Mouse (Mus musculus) small intestine, adult 2 months (tissue): ENCODE measurements around the gene Zfp459. TPM values are rescaled to one million over a fixed set of nuclear protein-coding genes. Genes with fewer than 3 reads are reported as not detected.

ENCODE experiments used
- H3K27ac ChIP-seq: fragments of 200-500 bp; 2 replicates; pipeline ENCODE4 v1.5.1; 2012; ENCODE audit warnings: low read depth, low read length, control low read depth, inconsistent platforms; ENCODE audit not compliant: insufficient read depth
- H3K27me3 ChIP-seq: fragments of 200-500 bp; 2 replicates; pipeline ENCODE4 v1.6.1; 2012; ENCODE audit warnings: mild to moderate bottlenecking, moderate library complexity, low read length, inconsistent platforms; ENCODE audit not compliant: control insufficient read depth, insufficient read depth
- H3K36me3 ChIP-seq: fragments of 200-500 bp; 2 replicates; pipeline ENCODE4 v1.6.1; 2012; ENCODE audit warnings: mild to moderate bottlenecking, low read length, control low read depth, inconsistent platforms; ENCODE audit not compliant: control insufficient read depth, insufficient read depth
- H3K4me1 ChIP-seq: fragments of 200-500 bp; 2 replicates; pipeline ENCODE4 v1.6.1; 2012; ENCODE audit warnings: low read length, inconsistent platforms, mixed read lengths; ENCODE audit not compliant: control insufficient read depth, insufficient read depth, insufficient read length
- H3K4me3 ChIP-seq: fragments of 200-500 bp; 2 replicates; pipeline ENCODE4 v1.5.1; 2012; ENCODE audit warnings: low read depth, mild to moderate bottlenecking, control low read depth, inconsistent platforms, low read length, moderate library complexity
- CTCF ChIP-seq: fragments of 200-500 bp; IDR thresholded peaks from 2 replicates; pipeline ENCODE4 v1.5.1; 2012; ENCODE audit warnings: low read depth, mild to moderate bottlenecking, control low read depth, inconsistent platforms, low read length, moderate library complexity, mixed read lengths; ENCODE audit not compliant: insufficient replicate concordance, insufficient read length; ENCODE audit errors: extremely low read depth
- WGBS: fragments of 180-500 bp; shearing (Covaris S2); methylation state at CpG from one replicate; pipeline ENCODE4 v1.1.7; 2018; 5-methylcytosine and 5-hydroxymethylcytosine counted together
- polyA plus RNA-seq: library from polyadenylated mRNA; depleted of rRNA; stranded (reverse); fragments of >200 nt; gene quantifications from 2 replicates; pipeline ENCODE4 v1.2.3, GENCODE M21; 2012; rRNA removed

Zfp459 gene
- polyA plus RNA-seq, 1 experiment: 0.11 TPM

- WGBS: 1% methylated on average over 15 of the region's 15 CpGs
These were observed 61.0 kb downstream of the Zfp459 start, which contains the start of the genes Gm28044 and Zfp953 for GRCm38 (mm10) chr13:67360131-67360744. TSS of gene Gm28044 (minus strand) at chr13:67360536. TSS of gene Zfp953 (minus strand) at chr13:67360605.

More at GRCm38 (mm10) chr13:67360131-67360744, 61.0 kb downstream of the Zfp459 start, which contains the start of the genes Gm28044 and Zfp953:
- Histone ChIP-seq H3K4me1 (no peaks in the 10 kb centered on the region), H3K27ac (peak within 1 kb of the TSS; percentile 52), H3K4me3 (peak within 1 kb of the TSS; percentile 69), H3K27me3 (no peaks in the 10 kb centered on the region), H3K36me3 (no peaks in the 10 kb centered on the region)
- no peak; the same call in 1 of the 2 replicates for TF ChIP-seq CTCF

Other genes with a start within 250 kb of the Zfp459 start
- gene Rsl1, start 248.2 kb downstream of the Zfp459 start, polyA plus RNA-seq: 0.10 and 0.33 TPM in 2 replicates
- gene Zfp455, start 226.9 kb downstream of the Zfp459 start, polyA plus RNA-seq: 0.06 TPM in 1 of 2 replicates, not detected in the other
- 0.09 and 0.16 TPM in 2 replicates for gene Zfp458, start 143.0 kb downstream of the Zfp459 start, polyA plus RNA-seq
- gene Zfp457, start 114.9 kb downstream of the Zfp459 start, polyA plus RNA-seq: 0.22 and 0.27 TPM in 2 replicates
- gene Zfp595, start 88.8 kb downstream of the Zfp459 start, polyA plus RNA-seq: 0.04 and 0.14 TPM in 2 replicates
- not detected in 2 replicates for gene Gm28044, start 60.9 kb downstream of the Zfp459 start, polyA plus RNA-seq
- gene Zfp953, start 60.8 kb downstream of the Zfp459 start, polyA plus RNA-seq: 0.06 TPM in 1 of 2 replicates, not detected in the other
- not detected in 2 replicates for gene Gm28041, start 45.7 kb downstream of the Zfp459 start, polyA plus RNA-seq
- gene Zfp456, start 45.6 kb downstream of the Zfp459 start, polyA plus RNA-seq: 0.04 and 0.11 TPM in 2 replicates
- gene Zfp429, start 21.6 kb downstream of the Zfp459 start, polyA plus RNA-seq: 0.60 and 0.65 TPM in 2 replicates
- gene Zfp874a, start 30.2 kb upstream of the Zfp459 start, polyA plus RNA-seq: 0.08 and 0.58 TPM in 2 replicates
- gene Zfp874b, start 62.8 kb upstream of the Zfp459 start, polyA plus RNA-seq: 0.33 and 0.46 TPM in 2 replicates
- gene Zfp58, start 79.1 kb upstream of the Zfp459 start, polyA plus RNA-seq: 0.14 TPM in 1 of 2 replicates, not detected in the other
- not detected in 2 replicates for gene Gm26965, start 104.7 kb upstream of the Zfp459 start, polyA plus RNA-seq
- gene Zfp87, start 104.8 kb upstream of the Zfp459 start, polyA plus RNA-seq: 8.1 and 11.7 TPM in 2 replicates
- 1.2 TPM in 2 replicates for gene Zfp748, start 132.4 kb upstream of the Zfp459 start, polyA plus RNA-seq
- gene Zfp729b, start 188.3 kb upstream of the Zfp459 start, polyA plus RNA-seq: 0.01 and 0.08 TPM in 2 replicates
- gene Gm49345, start 216.4 kb upstream of the Zfp459 start, polyA plus RNA-seq: not detected in 2 replicates
- gene Zfp729a, start 216.4 kb upstream of the Zfp459 start, polyA plus RNA-seq: 0.09 and 0.46 TPM in 2 replicates